Comparison of ENCODE assay signal across 8 mouse cellular contexts in genomic region chr2:120977926-120978692, GRCm38 (mm10). TPM values are rescaled to one million over a fixed set of nuclear protein-coding genes. Genes with fewer than 3 reads are reported as not detected.
A peak's percentile ranks its signal among the peaks of the same experiment; 100 is the strongest.
DNase-seq lines count a peak whose midpoint lies in the region; ATAC-seq and TF ChIP-seq lines count a peak whose summit lies in the region.

No protein-coding gene starts in this region.

- H3K9me3 ChIP-seq in heart, embryonic 12.5 days (replicated peaks): no peaks in the 10 kb centered on the region
- H3K9me3 ChIP-seq in CH12.LX (replicated peaks; ENCODE audit: low read length): no peaks in the 10 kb centered on the region
- no peaks in the 10 kb centered on the region for H3K9me3 ChIP-seq in midbrain, embryonic 10.5 days (replicated peaks)

- WGBS in heart, embryonic 12.5 days: 82% methylated on average over 8 of the region's 8 CpGs
- WGBS in midbrain, embryonic 10.5 days: 83% methylated on average over 8 of the region's 8 CpGs

- peak overlapping the region; percentile 89 for H3K4me2 ChIP-seq in heart, embryonic 12.5 days
- peak overlapping the region; percentile 95 for H3K4me2 ChIP-seq in CH12.LX (ENCODE audit: insufficient read depth, low read depth, poor library complexity, severe bottlenecking)

- no peak for TF ChIP-seq POLR2A in CH12.LX (IDR thresholded peaks at IDR 0.05; ENCODE audit: low read depth, low read length)

- peak overlapping the region; percentile 77 for H3K4me3 ChIP-seq in heart, embryonic 12.5 days
- H3K4me3 ChIP-seq in CH12.LX (replicated peaks in 1 of 3; ENCODE audit: low read depth in 2 of 3, low read length in 2 of 3, poor library complexity in 1 of 3): peak overlapping the region; percentile 68 to 78 (median 70)
- peak overlapping the region; percentile 88 for H3K4me3 ChIP-seq in midbrain, embryonic 10.5 days

- no peak for TF ChIP-seq EP300 in CH12.LX (IDR thresholded peaks at IDR 0.05; ENCODE audit: low read length)

- no peak for DNase-seq in heart, adult 11 months
- no peak for DNase-seq in CH12.LX (ENCODE audit: extremely low read depth)
- DNase-seq in midbrain, embryonic 10.5 days (ENCODE audit: low spot score): no peak
- DNase-seq in frontal cortex, postnatal 10 days (ENCODE audit: low spot score in 2 of 2): no peak
- DNase-seq in yolk sac, embryonic 10.5 days (ENCODE audit: low spot score): no peak
- DNase-seq in frontal cortex, adult 2 months (ENCODE audit: extremely low spot score in 1 of 2, low spot score in 1 of 2): no peak

- ATAC-seq in heart, embryonic 12.5 days (ENCODE audit: insufficient number of reproducible peaks, low FRiP score): no peak
- ATAC-seq in granulocyte monocyte progenitor cell, adult 5-6 weeks (replicated peaks; ENCODE audit: poor library complexity, severe bottlenecking): peak; percentile 61

- no peaks in the 10 kb centered on the region; the same call in 1 of the 2 replicates for H3K4me1 ChIP-seq in heart, embryonic 12.5 days (replicated peaks)
- H3K4me1 ChIP-seq in CH12.LX (ENCODE audit: control insufficient read depth in 1 of 2, insufficient read depth in 2 of 2): peaks cover 0 to 10% of the 10 kb centered on the region in 2 experiments; a peak in 2 of 4 replicates
- H3K4me1 ChIP-seq in midbrain, embryonic 10.5 days: peaks cover 17% of the 10 kb centered on the region

- no peak for TF ChIP-seq CTCF in CH12.LX (conservative IDR thresholded peaks at IDR 0.05 in 1 of 2, IDR thresholded peaks at IDR 0.05 in 1 of 2; ENCODE audit: low read depth in 2 of 2, low read length in 2 of 2)

- peak overlapping the region; percentile 77 for H3K9ac ChIP-seq in heart, embryonic 12.5 days
- peak overlapping the region; percentile 27 for H3K9ac ChIP-seq in CH12.LX (ENCODE audit: insufficient read depth, low read depth)

- no peaks in the 10 kb centered on the region for H3K36me3 ChIP-seq in heart, embryonic 12.5 days
- peaks cover 0 to 2% of the 10 kb centered on the region in 2 experiments for H3K36me3 ChIP-seq in CH12.LX (replicated peaks in 1 of 2; ENCODE audit: control insufficient read depth in 1 of 2, insufficient read depth in 1 of 2, low read length in 1 of 2)
- H3K36me3 ChIP-seq in midbrain, embryonic 10.5 days: no peaks in the 10 kb centered on the region

- H3K27ac ChIP-seq in heart, embryonic 12.5 days (ENCODE audit: poor library complexity, severe bottlenecking): no peak overlapping the region
- peak overlapping the region; percentile 65 for H3K27ac ChIP-seq in CH12.LX (ENCODE audit: insufficient read depth, low read depth)
- H3K27ac ChIP-seq in midbrain, embryonic 10.5 days (replicated peaks): peak overlapping the region; percentile 92; the same call in 1 of the 2 replicates

- in situ Hi-C loops in CH12.LX (cut with MboI; ENCODE audit: low pct_ligation_motif_present, low pct_unique_long_range_greater_than_20kb, low sequenced_read_pairs): no loop called here

- dilution Hi-C loops in CH12.LX (cut with MboI; ENCODE audit: extremely low pct_ligation_motif_present, extremely low pct_unique_long_range_greater_than_20kb, low sequenced_read_pairs): no loop called here

- H3K79me2 ChIP-seq in CH12.LX (replicated peaks; ENCODE audit: control insufficient read depth, extremely low read depth, insufficient read depth, poor library complexity, severe bottlenecking): peaks cover 5% of the 10 kb centered on the region; the same call in 1 of the 2 replicates

- no peaks in the 10 kb centered on the region for H3K27me3 ChIP-seq in heart, embryonic 12.5 days (replicated peaks)
- H3K27me3 ChIP-seq in CH12.LX (replicated peaks): no peaks in the 10 kb centered on the region
- H3K27me3 ChIP-seq in midbrain, embryonic 10.5 days (ENCODE audit: low read depth, poor library complexity, severe bottlenecking): peaks cover 11% of the 10 kb centered on the region

- TF ChIP-seq RAD21 in CH12.LX (IDR thresholded peaks at IDR 0.05; ENCODE audit: low read depth, low read length): no peak

TF ChIP-seq in CH12.LX, 34 proteins besides CTCF, POLR2A, EP300 and RAD21:
- TF ChIP-seq HCFC1 (IDR thresholded peaks at IDR 0.05; ENCODE audit: low read depth, low read length): no peak
- TF ChIP-seq GABPA (IDR thresholded peaks at IDR 0.05; ENCODE audit: insufficient replicate concordance, low read depth, low read length): no peak
- no peak for TF ChIP-seq MYC (IDR thresholded peaks at IDR 0.05; ENCODE audit: low read depth, low read length)
- no peak; the same call in 1 of the 2 replicates for TF ChIP-seq JUND (conservative IDR thresholded peaks at IDR 0.05; ENCODE audit: low read depth, low read length)
- no peak for TF ChIP-seq UBTF (IDR thresholded peaks at IDR 0.05; ENCODE audit: low read depth, low read length)
- TF ChIP-seq NELFE (IDR thresholded peaks at IDR 0.05; ENCODE audit: low read depth, low read length): no peak; the same call in 1 of the 2 replicates
- TF ChIP-seq KAT2A (IDR thresholded peaks at IDR 0.05; ENCODE audit: insufficient replicate concordance, low read length): no peak
- peak; percentile 37; the same call in 1 of the 2 replicates for TF ChIP-seq MXI1 (IDR thresholded peaks at IDR 0.05; ENCODE audit: low read depth, low read length)
- TF ChIP-seq TCF12 (IDR thresholded peaks at IDR 0.05; ENCODE audit: low read depth, low read length): no peak
- no peak for TF ChIP-seq ZNF384 (IDR thresholded peaks at IDR 0.05; ENCODE audit: low read depth, low read length)
- peak; percentile 91 for TF ChIP-seq BHLHE40 (IDR thresholded peaks at IDR 0.05; ENCODE audit: low read depth, low read length)
- 0 out of 2 replicates have a peak, but pooled peaks have one; percentile 47 for TF ChIP-seq SIN3A (IDR thresholded peaks at IDR 0.05; ENCODE audit: low read length)
- peak; percentile 54 for TF ChIP-seq MAX (IDR thresholded peaks at IDR 0.05; ENCODE audit: low read length)
- no peak for TF ChIP-seq TBP (conservative IDR thresholded peaks at IDR 0.05; ENCODE audit: low read depth, low read length)
- no peak for TF ChIP-seq MAFK (IDR thresholded peaks at IDR 0.05; ENCODE audit: insufficient replicate concordance, low read length)

RNA-seq across cellular contexts. Expression of gene Tmem62, which starts 1.3 kb away (rescaled TPM):
- 2.0 and 2.8 TPM in 2 replicates for polyA plus RNA-seq in heart, embryonic 12.5 days (2016; fragmentation: Nextera tagmentation; extraction: Ambion mirVana)
- total RNA-seq in CH12.LX (2012; rRNA removed): 4.4 and 5.2 TPM in 2 replicates
- total RNA-seq in CH12.LX (2014; rRNA removed): 4.4 and 4.9 TPM in 2 replicates
- polyA plus RNA-seq in CH12.LX (2012; ENCODE audit: insufficient read length, low read depth): 2.9 and 5.3 TPM in 2 replicates
- 5.1 and 6.5 TPM in 2 replicates for total RNA-seq in granulocyte monocyte progenitor cell, adult 5-6 weeks (2014; fragmentation: Nextera tagmentation)
- total RNA-seq in granulocyte monocyte progenitor cell, adult 5-6 weeks (2017): 11.0 and 18.7 TPM in 2 replicates
- 3.3 and 5.4 TPM in 2 replicates for polyA plus RNA-seq in midbrain, embryonic 10.5 days (2016; fragmentation: Nextera tagmentation; extraction: Ambion mirVana)
- 28.1 and 29.7 TPM in 2 replicates for polyA plus RNA-seq in frontal cortex, adult 2 months (2012; rRNA removed)

RNA-seq across cellular contexts. Expression of gene Ubr1, which starts 7.6 kb away (rescaled TPM):
- 19.6 and 20.9 TPM in 2 replicates for polyA plus RNA-seq in heart, embryonic 12.5 days (2016; fragmentation: Nextera tagmentation; extraction: Ambion mirVana)
- 15.4 and 16.0 TPM in 2 replicates for total RNA-seq in CH12.LX (2012; rRNA removed)
- 10.7 and 11.6 TPM in 2 replicates for total RNA-seq in CH12.LX (2014; rRNA removed)
- polyA plus RNA-seq in CH12.LX (2012; ENCODE audit: insufficient read length, low read depth): 18.1 TPM in 2 replicates
- total RNA-seq in granulocyte monocyte progenitor cell, adult 5-6 weeks (2014; fragmentation: Nextera tagmentation): 26.0 and 29.1 TPM in 2 replicates
- 26.0 and 33.2 TPM in 2 replicates for total RNA-seq in granulocyte monocyte progenitor cell, adult 5-6 weeks (2017)
- 23.2 and 28.7 TPM in 2 replicates for polyA plus RNA-seq in midbrain, embryonic 10.5 days (2016; fragmentation: Nextera tagmentation; extraction: Ambion mirVana)
- 18.2 and 21.0 TPM in 2 replicates for polyA plus RNA-seq in frontal cortex, adult 2 months (2012; rRNA removed)

RNA-seq across cellular contexts. Expression of gene Ccndbp1, which starts 30.1 kb away (rescaled TPM):
- 38.1 and 38.5 TPM in 2 replicates for polyA plus RNA-seq in heart, embryonic 12.5 days (2016; fragmentation: Nextera tagmentation; extraction: Ambion mirVana)
- total RNA-seq in CH12.LX (2012; rRNA removed) (20.4 and 23.4 TPM in 2 replicates), CH12.LX (2014; rRNA removed) (33.4 and 33.6 TPM in 2 replicates)
- polyA plus RNA-seq in CH12.LX (2012; ENCODE audit: insufficient read length, low read depth): 38.8 and 42.7 TPM in 2 replicates
- total RNA-seq in granulocyte monocyte progenitor cell, adult 5-6 weeks (2014; fragmentation: Nextera tagmentation): 27.0 and 35.7 TPM in 2 replicates
- 30.5 and 40.2 TPM in 2 replicates for total RNA-seq in granulocyte monocyte progenitor cell, adult 5-6 weeks (2017)
- polyA plus RNA-seq in midbrain, embryonic 10.5 days (2016; fragmentation: Nextera tagmentation; extraction: Ambion mirVana): 34.4 and 44.9 TPM in 2 replicates
- 74.6 and 83.2 TPM in 2 replicates for polyA plus RNA-seq in frontal cortex, adult 2 months (2012; rRNA removed)

RNA-seq across cellular contexts. Expression of gene Epb42, which starts 58.8 kb away (rescaled TPM):
- 17.9 and 18.2 TPM in 2 replicates for polyA plus RNA-seq in heart, embryonic 12.5 days (2016; fragmentation: Nextera tagmentation; extraction: Ambion mirVana)
- total RNA-seq in CH12.LX (2012; rRNA removed) (not detected in 2 replicates), CH12.LX (2014; rRNA removed) (not detected in 2 replicates)
- not detected in 2 replicates for polyA plus RNA-seq in CH12.LX (2012; ENCODE audit: insufficient read length, low read depth)
- not detected in 2 replicates for total RNA-seq in granulocyte monocyte progenitor cell, adult 5-6 weeks (2014; fragmentation: Nextera tagmentation)
- not detected in 2 replicates for total RNA-seq in granulocyte monocyte progenitor cell, adult 5-6 weeks (2017)
- 6.3 and 7.4 TPM in 2 replicates for polyA plus RNA-seq in midbrain, embryonic 10.5 days (2016; fragmentation: Nextera tagmentation; extraction: Ambion mirVana)
- not detected in 2 replicates for polyA plus RNA-seq in frontal cortex, adult 2 months (2012; rRNA removed)
